Mouse (Mus musculus) ovary, adult 2 months (tissue): Measurements from ENCODE around the gene Mctp2. TPM values are rescaled to one million over a fixed set of nuclear protein-coding genes. Genes with fewer than 3 reads are reported as not detected.

ENCODE experiments used
- polyA plus RNA-seq: library from polyadenylated mRNA; depleted of rRNA; stranded (reverse); fragments of >200 nt; gene quantifications from 2 replicates; pipeline ENCODE4 v1.2.3, GENCODE M21; 2012; rRNA removed

Gene Mctp2
- polyA plus RNA-seq: 0.36 and 0.69 TPM in 2 replicates

DNA sequence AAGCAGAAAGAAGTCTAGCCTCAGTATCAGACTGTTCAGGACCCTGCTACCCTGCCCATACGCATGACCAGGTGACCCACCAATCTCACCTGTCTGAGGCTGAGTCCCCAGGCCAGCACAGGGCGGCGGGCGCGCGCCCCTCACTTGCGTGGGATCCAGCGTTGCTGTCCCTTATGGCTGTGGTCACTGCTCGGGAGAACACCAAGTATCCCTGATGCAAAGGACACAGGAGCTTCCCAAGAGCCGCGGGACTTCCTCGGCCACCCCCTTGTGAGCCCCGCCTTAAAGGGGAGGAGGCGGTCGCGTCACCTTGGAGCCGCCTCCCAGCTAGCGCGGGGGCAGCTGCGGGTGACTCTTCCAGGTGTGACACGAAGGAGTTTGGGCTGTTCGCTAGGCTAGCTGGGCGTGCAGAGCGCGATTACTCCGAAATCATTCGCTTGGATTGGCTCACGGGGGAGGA, at the start of gene Mctp2:
TSS of gene Mctp2 (minus strand) at position 227 of the 460 bp plus-strand sequence.

